Mouse (Mus musculus) kidney, adult 9 months (tissue): Measurements from ENCODE around the gene Hand1.
"Not testable (repeated sequence)": the region's sequence is repeated elsewhere in the genome, so short reads cannot be mapped to it uniquely, and the experiment has no call there.

ENCODE experiments used
- DNase-seq: peaks from one replicate; pipeline ENCODE4 v3.0.0; 2022

The Hand1 gene

DNA sequence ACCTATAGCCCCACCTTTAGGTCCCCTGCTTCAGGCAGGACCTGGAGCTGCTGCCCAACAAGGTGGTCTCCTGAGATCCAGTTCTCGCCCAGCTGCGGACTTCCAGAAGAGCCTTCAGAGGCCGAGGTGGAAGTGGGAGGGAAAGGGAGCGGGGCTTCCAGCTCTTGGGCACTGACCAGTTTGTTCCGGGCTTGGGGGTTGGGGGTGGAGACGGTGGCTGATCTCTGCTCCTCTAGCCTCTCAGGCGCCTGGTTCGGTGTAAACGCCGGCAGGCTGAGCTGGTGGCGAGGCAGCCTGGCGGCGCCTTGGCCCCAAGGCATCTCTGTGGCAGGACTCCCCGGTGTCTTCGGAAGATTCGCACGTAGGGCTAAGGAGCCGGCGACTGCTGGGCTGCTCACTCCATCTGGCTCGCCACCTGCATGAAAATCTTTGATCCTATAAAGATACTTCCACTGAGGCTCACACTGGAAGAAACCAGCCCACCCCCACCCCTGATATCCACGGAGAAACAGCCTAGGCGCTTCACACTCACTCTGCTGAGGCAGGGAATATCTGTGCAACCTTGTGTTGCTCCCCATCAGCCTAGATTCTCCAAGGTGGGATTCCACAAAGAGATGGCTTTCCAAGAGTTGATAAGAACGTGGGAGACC is at the start of gene Hand1:
TSS of gene Hand1 (minus strand) at position 267 of the 650 bp plus-strand sequence.
- no peak for DNase-seq

DNA sequence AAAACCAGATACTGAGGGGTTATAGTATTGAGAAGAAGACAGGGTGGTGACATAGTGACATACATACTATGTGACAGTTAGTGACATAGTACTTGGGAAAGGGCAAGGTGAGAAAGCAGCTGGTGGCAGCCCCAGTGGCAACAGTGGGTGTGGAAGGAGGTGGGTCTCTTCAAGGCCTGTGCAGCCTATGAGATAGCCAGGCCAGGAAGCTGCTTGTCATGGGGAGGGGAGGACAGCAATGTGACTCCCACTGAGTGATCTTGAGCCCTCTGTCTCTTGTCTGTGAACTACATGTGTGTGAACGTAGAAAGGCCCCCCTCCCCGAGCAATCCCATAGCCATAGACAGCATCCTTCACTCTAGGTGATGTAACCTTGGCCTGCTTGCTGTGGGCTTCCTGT is 43.5 kb upstream of the Hand1 start:
- no peak for DNase-seq

- DNase-seq: no peak
Observed at GRCm38 (mm10) chr11:57873014-57873413, 40.4 kb upstream of the Hand1 start.

- DNase-seq: no peak
Observed at GRCm38 (mm10) chr11:57868753-57869460, 36.3 kb upstream of the Hand1 start.

DNA sequence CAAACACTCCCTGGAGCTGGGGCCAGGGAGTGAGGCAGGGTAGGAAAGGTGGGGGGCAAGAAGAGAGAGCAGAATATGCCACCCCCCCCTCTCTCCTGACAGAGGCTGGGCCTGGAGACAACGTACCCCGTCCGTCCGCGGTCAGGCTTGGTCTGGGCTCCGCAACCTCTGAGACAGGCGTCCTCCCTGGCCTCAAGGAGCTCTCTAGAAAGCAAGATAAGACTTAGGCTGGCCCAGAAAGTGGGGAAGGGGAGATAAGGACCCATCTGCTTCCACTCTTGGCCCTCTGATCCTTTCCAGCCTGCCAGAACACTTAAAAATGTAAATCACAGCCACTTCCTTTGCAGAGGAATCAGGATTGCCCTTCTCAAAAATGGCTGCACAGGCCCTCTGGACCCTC is 33.8 kb upstream of the Hand1 start:
- DNase-seq: no peak

GRCm38 (mm10) chr11:57864577-57864976 is 32.0 kb upstream of the Hand1 start:
- DNase-seq: no peak

DNA sequence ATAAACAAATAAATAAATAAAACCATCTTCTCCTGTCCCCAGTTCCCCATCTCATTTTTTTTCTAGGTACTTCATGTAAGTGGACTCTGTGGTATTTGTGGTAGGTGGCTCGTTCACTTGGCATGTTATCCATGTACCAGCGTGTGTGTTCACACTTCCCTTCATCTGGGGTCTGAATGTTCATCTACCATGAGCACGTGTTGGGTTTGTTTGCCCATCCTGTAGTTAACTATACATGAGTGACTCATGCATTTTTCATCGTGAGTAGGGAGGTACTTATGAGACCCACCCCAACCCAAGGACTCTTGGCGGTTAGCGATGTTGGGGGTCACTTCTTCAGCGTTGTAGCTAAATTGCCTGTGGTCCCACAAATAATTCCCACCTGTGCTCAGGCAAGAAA is 29.5 kb upstream of the Hand1 start:
- no peak for DNase-seq

DNA sequence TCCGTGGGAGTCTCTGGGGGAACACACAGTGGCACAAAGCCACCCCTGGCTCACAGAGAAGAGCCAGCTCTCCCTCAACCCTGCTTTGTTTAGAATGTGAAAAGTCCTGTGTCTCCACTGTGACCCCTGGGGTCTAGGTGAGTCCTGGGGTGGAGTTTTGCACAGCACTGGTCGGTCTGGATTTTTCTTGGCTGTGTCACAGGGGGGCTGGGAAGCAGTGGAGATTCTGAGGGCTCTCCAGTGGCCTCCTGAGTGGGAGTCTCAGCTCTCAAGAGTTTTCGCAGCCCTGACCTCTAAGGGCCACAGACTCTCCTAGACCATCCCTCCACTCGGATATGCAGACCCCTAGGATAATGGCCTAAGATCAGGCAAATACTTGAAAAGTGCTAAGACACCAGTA is 25.1 kb upstream of the Hand1 start:
- DNase-seq: no peak

DNA sequence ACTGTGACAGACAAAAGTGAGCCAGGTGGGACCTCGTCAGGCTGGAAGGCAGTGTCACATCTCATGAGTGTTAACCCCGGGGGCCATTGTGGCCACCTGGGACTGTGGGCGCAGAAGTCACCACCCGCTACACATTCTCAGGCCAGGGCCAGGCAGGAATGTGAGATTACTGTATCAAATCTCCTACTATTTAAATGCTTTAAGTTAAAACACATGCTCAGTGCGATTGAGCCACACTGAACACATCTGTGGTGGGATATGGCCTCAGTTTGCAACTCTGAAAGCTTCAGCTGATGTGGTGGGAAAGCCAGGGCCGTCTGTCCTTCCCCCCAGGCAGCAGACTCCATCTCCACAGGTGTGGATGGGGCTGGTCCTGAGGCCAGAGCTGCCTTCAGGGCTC is 21.0 kb upstream of the Hand1 start:
- no peak for DNase-seq

DNA sequence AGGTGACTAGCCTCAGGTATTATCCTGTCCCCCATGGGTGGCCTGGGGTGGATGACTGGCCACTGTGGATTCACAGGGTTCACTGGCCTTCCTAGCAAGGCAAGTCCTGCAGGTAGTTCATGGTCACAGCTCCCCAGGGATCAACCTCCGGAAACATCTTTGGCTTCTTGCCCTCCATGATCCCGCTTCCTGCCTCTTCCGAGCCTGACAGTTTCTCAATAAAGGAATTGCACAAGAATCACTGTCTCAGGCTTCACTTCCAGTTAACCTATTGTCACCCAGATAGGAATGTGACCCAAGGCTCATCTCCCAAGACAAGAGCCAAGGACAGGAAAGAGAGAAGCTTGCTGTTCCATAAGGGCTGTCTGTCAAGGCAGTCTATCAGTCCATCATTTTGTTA is 18.3 kb upstream of the Hand1 start:
- DNase-seq: no peak

GRCm38 (mm10) chr11:57850298-57850697 is 17.7 kb upstream of the Hand1 start:
- DNase-seq: no peak

- no peak for DNase-seq
Observed at GRCm38 (mm10) chr11:57847396-57847795, 14.8 kb upstream of the Hand1 start.

GRCm38 (mm10) chr11:57846421-57847363 is 14.1 kb upstream of the Hand1 start:
- DNase-seq: not testable (repeated sequence)

DNA sequence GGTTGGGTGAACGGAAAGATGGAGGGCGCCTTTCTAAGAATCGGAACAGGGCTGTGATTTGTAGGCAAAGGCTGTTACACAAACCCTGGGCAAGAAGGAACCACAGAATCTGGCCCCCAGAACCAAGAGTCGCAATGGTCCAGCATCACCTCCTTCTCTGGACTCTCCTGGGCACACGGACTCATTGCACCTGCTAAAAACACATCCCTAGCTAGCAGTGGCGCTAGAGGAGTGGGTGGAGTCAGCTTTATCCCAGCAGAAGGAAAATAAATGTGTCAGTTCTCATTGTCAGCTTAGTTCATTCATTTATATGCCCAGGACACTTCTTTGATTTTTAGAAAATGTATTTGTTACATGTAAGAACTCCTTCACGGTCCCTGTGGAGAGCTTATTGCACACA is 8.8 kb upstream of the Hand1 start:
- no peak for DNase-seq

GRCm38 (mm10) chr11:57840986-57841385 is 8.4 kb upstream of the Hand1 start:
- no peak for DNase-seq

- DNase-seq: no peak
Observed at GRCm38 (mm10) chr11:57837861-57838680, 5.5 kb upstream of the Hand1 start.

DNA sequence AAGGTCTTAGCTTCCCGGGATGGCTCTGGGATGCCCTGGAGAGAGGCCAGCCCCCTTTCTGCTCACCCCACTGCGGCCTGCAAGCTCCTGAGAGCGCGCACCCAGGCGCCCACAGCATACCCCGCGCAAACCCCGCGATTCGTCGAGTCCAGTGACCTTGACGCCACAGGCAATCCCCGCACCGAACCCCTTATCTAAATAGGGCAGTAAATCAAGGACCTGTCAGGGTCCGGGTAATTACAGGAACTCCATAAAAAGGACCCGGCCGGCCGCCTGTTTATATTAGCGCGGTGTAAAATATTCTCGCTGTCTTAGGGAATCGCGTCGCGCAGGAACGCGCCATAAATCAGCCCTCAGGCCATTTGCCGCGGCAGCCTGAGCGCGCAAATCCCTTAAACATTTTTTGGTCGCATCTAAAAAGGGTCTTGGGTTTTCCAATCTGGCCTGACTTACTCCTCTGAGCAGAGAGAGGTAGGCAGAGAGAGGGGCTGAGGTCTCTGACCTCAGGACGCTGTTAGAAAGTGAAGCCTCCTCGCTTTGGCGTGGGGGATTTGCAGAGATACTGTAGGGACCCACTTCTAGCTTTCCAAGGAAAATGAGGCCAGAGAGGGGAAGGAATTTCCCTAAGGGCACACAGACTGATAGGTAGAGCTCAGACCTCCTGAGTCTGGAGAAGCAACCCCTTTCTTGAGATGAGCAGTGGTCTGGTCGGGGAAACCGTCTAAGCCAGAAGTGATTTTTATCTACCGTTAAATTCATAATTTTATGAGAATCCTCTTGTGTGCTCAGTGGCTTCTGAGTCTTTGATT is 4.5 kb upstream of the Hand1 start:
- no peak for DNase-seq

DNA sequence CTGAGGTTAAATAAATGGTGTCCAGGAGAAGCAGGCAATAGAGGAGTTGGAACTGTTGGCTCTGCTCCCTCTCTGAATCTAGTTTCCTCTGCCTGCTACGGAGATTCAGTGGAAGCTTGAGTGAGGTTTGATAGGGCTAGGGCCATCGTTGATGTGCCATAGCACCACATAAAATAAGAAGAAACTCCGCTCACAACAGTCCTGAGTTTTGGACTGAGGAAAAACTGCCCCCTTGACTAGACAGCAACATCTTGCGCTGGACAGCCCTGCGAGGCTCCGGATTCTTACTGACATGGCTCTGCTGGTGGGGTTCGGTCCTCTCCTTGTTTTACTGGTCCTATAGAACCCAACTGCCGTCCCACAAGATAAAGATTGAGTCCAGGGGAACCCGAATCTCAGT is 3.8 kb upstream of the Hand1 start:
- DNase-seq: no peak

DNA sequence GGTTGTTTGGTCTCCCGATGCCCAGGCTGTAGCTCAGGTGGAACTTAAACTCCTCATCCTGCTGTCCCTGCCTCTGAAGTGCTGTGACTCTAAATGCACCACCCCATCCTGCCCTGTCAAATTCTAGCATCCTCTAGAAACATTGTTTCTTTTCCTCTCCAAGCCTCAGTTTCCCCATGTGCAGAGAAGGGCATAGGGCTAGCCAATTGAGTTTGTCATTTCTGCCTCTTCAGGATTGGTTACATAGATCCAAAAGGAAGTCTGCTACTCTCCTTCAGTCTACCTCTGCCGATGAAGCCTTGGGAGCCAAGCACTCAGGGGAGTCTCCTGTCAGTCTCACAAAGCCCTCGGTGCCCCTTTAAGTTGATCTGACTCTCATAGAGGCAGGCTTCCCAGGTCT is 3.3 kb upstream of the Hand1 start:
- no peak for DNase-seq

DNA sequence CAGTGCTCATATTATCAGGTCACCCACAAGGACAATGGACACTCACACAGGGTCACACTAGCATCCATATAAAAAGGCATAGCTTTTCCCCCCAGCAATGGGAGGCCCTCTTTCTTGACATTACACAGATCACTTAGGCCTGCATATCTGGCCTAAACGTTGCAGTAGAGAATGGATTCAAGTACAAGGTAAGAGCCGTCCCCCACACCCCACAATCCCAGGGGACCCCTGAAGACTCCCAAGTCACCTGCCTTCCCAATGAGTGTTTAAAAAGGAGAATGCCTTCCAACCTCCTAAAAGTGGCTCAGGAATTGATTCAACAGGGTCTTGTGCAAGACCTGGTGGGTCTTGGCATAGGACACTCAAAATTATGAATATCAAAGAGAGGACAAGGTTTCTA is 2.7 kb upstream of the Hand1 start:
- DNase-seq: no peak

DNA sequence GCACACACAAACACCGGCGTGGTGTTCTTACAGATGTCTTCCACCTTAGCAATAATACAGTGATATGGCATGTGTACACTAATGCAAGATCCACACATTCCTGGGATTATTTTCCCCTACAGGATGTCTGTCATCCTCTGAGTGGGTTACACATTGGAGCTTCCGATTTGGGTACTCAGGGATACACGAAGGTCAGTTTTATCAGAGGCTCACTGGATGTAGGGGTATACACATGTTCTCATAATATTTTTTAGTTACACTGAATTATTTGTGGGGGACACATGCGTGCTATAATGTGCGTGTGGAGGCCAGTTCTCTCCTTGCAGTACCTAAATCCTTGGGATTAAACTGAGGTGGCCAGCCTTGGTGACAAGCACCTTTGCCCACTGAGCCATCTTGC is 1.4 kb upstream of the Hand1 start:
- DNase-seq: no peak
